Mouse (Mus musculus) heart, adult 9 months (tissue): ENCODE data around the gene Edc3.

ENCODE experiments used
- DNase-seq, 2 experiments: peaks; one replicate each; pipeline ENCODE4 v3.0.0; 2022; ENCODE audit warnings: low spot score in 2 of 2

Edc3 gene

GRCm38 (mm10) chr9:57708068-57708719, at the start of gene Edc3:
Edc3 (plus strand) TSS chr9:57708540.
- peak; percentile 83 to 88 for DNase-seq

DNA sequence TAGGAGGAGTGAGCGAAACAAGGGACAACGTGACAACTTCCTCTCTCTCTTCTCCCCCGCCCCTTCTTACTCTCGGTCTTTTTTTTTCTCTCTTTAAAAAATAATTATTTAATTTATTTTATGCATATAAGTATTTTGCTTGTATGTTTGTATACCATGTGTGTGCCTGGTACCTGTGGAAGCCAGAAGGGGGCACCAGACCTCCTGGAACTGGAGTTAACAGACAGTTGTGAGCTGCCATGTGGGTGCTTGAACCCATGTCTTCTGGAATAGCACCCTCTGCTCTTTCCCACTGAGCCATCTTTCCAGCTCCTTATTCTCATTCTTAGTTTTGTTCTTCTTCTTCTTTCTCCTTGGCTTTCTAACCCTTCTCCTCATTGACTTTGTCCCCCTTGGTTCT, 49.4 kb upstream of the Edc3 start:
- no peak for DNase-seq

DNA sequence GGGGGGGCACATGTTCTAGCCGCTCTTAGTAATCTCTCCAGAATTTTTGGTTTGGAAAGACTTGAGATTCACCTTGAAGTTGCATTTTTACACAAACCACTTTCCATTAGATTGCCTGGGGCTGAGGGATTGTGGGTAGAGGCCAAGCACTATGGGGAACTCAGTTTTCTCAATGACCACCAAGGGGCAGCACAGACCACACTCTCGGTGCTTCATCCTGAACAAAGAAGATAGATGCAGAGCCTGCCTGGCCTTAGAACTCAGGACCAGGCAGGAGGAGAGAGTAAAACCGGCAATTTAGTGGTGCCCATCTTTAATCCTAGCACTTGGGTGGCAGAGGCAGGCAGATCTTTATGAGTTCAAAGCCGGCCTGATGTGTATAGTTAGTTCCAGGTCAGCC, 48.6 kb upstream of the Edc3 start:
- DNase-seq = peak; percentile 64 to 76

GRCm38 (mm10) chr9:57660501-57660900, 47.8 kb upstream of the Edc3 start:
- no peak for DNase-seq

- DNase-seq = no peak
Measured at GRCm38 (mm10) chr9:57661552-57661951, 46.8 kb upstream of the Edc3 start.

GRCm38 (mm10) chr9:57664616-57665015, 43.7 kb upstream of the Edc3 start:
- DNase-seq = no peak

DNA sequence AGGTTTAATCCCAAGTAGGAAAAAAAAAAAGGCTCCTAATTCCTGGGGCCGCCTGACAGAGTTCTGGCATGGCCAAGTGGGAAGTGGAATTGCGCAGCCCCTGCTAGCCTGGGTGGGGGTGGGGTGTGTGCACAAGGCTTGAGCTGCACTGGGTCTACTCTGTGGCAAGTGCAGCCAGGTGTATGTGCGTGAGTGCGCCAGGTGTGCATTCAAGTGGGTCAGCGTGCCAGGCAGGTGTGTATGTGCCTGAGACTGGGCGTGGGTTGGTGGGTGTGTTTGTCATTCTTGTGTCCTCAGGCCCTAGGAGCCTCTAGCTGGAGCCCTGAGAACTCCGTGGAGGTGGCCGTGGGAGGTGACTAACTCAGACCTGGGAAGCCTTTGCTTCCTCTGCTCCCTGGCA, 41.8 kb upstream of the Edc3 start:
- DNase-seq = no peak

GRCm38 (mm10) chr9:57667136-57667535, 41.2 kb upstream of the Edc3 start:
- no peak for DNase-seq

DNA sequence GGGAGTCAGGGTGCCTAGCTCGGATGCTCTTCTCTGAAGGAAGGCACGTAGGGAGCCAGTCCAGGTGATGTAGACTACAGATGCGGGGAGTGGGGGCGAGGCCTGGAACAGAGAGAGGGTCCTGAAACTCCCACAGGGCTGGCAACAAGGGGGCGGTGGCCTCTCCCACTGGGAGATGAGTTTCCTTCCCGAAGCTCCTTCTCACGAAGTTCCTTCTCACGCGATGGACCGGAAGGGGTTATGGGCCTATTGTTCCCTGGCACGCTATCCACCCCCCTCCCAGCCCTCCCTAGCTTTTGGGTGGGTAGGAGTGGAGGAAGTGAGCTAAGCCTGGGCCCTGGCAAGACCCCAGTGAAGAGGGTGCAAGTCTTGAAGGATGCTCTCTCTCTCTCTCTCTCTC, 40.5 kb upstream of the Edc3 start:
- peak; percentile 38 to 52 for DNase-seq

DNA sequence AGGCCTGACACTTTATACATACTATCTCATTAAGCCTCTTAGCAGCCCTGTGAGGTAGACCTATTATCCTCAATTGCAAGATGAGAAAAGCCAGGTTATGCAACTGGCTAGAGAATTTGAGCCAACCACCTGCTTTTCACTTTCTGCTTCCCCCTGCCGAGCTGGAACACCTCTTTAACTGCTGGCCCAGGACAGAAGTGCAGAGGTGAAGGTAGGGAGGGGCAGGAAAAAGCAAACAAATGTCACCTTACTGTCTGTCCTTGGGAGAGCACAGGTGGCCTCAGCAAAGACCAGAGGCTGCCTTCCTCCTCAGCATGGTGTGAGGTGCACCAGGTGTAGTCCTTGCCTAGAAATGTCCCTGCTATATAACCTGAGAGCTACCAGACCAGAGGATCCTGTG, 40.1 kb upstream of the Edc3 start:
- no peak for DNase-seq

GRCm38 (mm10) chr9:57669566-57669965, 38.8 kb upstream of the Edc3 start:
- DNase-seq = no peak

GRCm38 (mm10) chr9:57671037-57671436, 37.3 kb upstream of the Edc3 start:
- no peak for DNase-seq

GRCm38 (mm10) chr9:57671500-57671899, 36.8 kb upstream of the Edc3 start:
- DNase-seq = no peak

GRCm38 (mm10) chr9:57681411-57681810, 26.9 kb upstream of the Edc3 start:
- DNase-seq = no peak

- no peak for DNase-seq
Measured at GRCm38 (mm10) chr9:57683520-57683919, 24.8 kb upstream of the Edc3 start, which contains the start of gene Cyp1a2. Cyp1a2 (minus strand) TSS chr9:57683703.

DNA sequence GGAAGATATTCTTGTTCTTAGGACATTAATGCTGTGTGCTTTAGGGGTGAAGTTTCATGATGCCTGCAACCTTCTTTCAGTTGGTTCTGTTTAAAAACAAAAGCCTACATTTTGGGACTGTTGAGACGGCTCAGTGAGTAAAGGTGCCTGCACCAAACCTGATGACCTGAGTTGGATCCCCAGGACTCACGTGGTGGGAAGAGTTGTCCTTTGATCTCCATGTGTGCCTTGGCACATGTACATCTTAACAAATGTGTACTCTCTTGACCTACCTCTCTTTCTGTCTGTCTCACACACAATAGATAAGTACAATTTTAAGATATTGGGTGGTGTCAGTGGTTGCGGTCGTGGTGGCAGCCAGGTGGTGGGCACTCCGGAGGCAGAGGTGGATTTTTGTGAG, 22.3 kb upstream of the Edc3 start:
- no peak for DNase-seq

- DNase-seq = no peak
Measured at GRCm38 (mm10) chr9:57687751-57688150, 20.6 kb upstream of the Edc3 start, which contains the start of gene Cyp1a1. Cyp1a1 (plus strand) TSS chr9:57687928.

DNA sequence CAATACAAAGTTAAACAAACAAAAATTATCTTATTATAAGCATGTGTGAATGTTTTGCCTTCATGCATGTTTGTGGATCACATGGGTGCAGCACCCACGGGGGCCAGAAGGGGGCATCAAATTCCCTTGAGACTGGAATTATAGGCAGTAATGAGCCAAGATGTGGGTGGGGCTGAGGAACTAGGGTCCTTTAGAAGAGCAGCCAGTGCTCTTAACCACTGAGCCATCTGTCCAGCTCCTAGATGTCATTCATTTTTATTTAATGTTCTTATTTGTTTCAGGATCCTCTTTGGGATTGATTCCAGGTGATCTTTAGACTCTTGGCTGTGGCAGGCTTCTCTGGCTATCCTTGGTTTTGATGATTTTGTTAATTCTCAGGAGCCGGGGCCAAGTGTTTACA, 20.2 kb upstream of the Edc3 start:
- DNase-seq = no peak

DNA sequence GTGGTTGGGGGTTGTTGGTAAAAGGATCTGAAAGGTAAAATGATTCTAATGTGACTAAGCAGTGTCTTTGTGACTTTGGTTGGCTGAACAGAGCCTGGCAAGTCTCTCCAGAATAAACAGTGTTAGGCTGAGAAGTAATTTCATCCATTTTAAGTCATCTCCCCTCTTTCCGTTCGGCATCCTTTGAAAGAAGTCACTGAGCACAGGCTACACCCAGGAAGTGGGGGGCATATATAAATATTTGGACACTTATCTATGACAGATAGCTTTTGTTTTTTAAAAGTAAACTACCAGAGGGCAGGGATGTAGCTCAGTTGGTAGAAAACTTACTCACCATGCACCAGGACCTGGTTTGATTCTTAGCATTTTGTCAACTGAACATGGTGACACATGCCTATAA, 19.7 kb upstream of the Edc3 start:
- DNase-seq = no peak

DNA sequence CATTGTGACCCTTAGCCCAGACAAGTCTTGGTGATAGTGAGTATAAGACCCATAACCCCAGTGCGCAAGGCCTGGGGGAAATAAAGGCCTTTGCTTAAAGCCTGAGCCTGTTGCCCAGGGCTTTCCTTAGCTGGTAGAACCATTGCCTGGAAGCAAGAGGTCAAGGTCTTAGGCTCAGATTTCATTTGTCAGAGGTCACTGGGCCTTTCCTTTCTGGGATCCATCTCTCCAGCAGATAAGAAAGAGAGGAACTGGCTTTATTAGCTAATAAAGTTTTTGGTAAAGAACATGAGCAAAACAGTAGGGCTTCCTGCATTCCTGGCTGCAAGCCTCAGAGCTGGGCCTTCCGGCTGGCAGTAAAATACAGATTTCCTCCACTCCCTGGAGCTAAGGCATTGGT, 14.2 kb upstream of the Edc3 start:
- DNase-seq = peak in 1 of 2 experiments; percentile 23

DNA sequence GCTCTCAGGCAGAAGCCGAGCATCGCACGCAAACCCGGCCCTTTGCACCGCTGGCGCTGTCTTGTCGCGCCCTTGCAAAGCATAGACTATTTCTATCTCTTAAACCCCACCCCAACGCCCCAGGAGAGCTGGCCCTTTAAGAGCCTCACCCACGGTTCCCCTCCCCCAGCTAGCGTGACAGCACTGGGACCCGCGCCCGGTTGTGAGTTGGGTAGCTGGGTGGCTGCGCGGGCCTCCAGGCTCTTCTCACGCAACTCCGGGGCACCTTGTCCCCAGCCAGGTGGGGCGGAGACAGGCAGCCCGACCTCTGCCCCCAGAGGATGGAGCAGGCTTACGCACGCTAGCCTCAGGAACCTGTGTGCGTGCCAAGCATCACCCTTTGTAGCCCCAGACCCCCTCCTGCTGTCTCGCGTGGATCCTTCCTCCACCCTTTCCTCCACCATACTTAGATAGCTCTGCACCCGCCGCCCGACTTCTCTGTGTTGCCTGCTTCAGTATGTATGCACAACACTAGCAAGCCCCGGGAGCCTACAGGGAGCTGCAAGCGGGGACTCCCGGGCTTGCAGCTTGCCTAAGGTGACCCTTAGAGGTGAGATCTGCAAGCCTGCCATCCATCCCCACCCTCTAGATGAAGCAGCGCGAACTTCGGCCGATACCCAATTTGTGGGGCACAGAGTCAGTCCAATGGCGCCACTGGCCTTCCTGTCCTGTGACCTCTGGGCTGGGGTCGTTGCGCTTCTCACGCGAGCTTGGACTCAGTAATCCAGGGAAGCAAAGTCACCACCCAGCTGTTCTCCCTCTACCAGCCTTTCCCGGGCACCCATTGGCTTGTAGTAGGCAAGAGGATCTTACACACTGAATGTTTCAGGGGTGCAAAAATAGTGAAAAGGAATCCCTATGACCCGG, 11.7 kb upstream of the Edc3 start:
- peak; percentile 12 to 22 for DNase-seq

GRCm38 (mm10) chr9:57697380-57697779, 11.0 kb upstream of the Edc3 start:
- no peak for DNase-seq
